Mouse (Mus musculus): ENCODE measurements at regions not wholly inside any gene's neighbourhood (a gene's known extent, or its start where the extent isn't known, plus 50 kb on each side); places are given as distances from the start of the nearest gene placed in this dataset.

GRCm38 (mm10) chr15:7574811-7575210 is 176.6 kb upstream of the Egflam start:
- DNase-seq: no peak

GRCm38 (mm10) chr15:7578439-7578838 is 180.2 kb upstream of the Egflam start:
- no peak for DNase-seq

DNA sequence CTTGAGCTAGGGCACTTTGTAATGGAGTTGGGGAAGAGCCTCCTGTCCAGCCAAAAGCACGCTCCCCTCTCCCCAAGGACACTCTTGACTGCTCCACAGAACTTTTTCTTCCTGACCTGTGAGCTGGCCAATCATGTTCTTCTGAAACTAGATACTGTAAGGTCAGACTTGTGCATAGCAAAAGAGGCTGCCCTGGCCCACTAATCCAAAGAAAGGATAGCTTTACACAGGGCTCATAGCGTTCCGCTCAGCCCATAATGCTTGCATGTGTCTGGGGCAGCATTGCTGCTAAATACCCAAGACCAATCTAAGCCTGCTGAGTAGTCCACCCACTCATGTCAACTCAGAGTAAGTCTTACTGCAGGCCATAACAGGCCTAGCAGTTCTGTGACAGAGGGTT is 189.0 kb upstream of the Egflam start:
- DNase-seq: no peak

DNA sequence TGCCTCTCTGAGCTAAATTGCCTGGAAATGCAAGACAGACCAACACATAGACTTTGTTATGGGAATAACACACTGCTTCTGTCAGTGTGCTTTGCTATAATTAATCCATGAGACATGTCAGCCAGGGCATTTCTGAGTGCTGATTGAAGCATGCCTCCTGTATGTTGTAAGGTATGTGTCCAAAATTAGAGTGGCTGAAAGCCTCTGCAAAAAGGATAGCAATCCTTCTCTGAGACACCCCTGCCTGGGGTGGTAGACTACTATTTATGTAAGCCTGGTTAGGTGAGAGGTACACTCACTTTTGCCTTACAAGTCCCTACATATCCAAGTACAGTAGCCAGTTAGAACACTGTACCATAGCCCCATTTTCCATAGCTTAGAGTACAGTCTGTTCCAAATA is 193.3 kb upstream of the Egflam start:
- DNase-seq: no peak

GRCm38 (mm10) chr15:7597335-7597734 is 199.1 kb upstream of the Egflam start:
- DNase-seq: no peak

DNA sequence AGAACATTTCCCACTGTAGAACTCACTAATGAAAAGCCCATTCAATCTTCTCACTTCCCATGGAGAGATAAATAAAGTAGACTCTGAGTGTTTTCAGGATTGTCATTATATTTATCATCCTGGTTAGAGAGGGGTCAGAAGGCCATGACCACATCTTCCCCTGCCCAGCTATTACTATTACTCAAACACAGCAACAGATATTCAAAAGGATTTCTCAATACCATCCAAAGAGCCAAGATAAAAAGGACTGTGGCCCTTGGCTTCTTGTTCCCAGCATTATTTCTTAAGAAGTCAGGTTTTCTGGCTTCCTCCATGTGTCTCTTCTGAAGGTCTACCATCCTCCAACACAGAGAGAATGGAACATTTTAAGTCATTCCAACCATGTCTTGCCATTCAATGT is 199.6 kb upstream of the Egflam start:
- DNase-seq: no peak

DNA sequence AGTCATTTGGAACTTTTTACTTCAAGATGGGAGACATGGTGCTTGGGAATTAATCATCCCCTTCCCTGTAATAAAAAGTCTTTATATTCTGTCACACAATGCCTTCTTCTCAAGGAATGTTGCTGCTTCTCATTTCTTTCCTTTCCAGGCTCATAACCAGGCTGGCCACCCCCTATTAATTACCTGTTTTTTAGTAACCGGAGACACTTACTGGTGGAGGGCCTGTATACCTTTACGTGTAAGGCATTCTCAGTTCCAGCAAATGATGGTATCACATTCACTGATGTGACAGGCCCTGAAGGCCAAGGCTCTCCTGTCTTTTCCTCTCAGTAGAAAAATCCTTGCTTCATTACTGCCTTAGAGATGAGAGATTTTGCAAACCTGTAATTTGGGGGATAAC is 203.3 kb upstream of the Egflam start:
- DNase-seq: no peak

DNA sequence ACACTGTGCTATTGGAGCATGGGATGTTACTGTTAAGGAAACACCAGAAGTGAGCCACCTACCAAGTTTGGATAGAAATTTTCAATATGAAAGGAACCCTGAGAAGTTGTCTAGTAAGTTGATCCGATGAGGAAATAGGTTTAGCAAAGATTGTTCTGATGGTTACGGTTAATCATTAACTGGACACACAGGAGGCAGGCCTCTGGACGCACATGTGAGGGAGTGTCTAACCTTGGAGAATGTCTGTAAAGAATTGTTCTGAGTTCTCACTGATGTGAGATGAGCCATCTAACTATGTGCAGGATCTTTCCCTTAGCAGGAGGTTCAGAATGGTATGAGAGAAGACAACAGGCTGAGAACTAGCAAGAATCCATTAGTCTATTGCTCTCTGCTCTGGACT is 205.8 kb upstream of the Gdnf start:
- no peak for DNase-seq

GRCm38 (mm10) chr15:7617954-7618353 is 192.7 kb upstream of the Gdnf start:
- DNase-seq: no peak

DNA sequence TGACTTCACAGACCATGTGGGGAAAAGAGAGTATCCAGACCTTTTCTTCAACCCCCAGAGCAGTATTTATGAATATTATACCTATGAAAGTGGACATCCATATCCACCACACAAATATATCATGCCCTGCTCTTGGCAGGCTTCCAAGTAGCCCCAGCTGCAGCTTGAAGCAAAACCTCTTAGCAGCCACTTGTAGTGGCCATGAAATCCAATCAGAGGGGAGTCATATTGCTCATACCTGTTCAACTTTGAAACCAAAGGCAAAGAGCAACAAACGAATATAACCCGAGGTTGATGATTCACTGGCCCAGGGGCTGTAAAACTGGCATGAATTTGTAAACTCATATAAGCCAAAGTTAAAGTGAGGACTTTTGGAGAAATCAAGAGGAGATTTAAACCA is 187.6 kb upstream of the Gdnf start:
- no peak for DNase-seq

GRCm38 (mm10) chr15:7624689-7625472 is 185.8 kb upstream of the Gdnf start:
- DNase-seq: no peak

DNA sequence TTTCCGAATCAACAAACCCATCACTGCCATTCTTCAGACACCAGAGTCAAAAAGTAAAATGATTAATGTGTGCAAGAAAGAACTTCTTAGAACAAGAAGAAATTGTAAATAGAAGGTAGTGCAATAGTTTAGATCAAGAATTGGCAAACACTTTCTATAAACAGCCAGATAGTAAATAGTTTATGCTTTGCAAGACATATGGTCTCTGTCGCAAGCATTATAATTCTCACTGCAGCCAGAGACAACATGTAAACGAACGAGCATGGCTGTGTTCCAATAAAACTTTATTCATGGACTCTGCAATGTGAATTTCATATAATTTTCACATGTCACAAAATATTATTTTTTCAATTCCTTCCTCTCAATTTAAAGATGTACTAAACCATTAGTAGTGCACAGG is 180.8 kb upstream of the Gdnf start:
- DNase-seq: no peak

DNA sequence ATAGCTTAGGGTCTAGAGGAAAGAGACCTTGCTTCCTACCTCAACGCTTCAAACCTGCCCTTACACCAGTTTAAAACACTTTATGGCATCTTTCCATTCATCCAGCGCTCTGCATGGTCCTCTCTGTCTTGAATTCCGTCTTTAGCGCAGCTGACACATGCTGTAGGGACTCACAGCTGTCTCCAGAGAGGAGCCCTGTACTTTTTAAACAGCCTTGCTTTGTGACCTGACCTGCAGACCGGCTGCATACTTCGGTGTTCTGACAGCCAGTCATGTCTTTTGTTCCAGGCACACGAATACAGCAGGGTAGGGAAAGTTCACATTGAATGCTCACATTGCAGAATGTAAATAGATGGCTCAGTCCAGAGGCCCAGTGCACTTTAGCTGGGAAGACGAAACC is 175.4 kb upstream of the Gdnf start:
- no peak for DNase-seq

- DNase-seq: no peak
These were observed 171.2 kb upstream of the Gdnf start for GRCm38 (mm10) chr15:7639444-7639843.

- DNase-seq: no peak
These were observed 168.6 kb upstream of the Gdnf start for GRCm38 (mm10) chr15:7642075-7642474.

DNA sequence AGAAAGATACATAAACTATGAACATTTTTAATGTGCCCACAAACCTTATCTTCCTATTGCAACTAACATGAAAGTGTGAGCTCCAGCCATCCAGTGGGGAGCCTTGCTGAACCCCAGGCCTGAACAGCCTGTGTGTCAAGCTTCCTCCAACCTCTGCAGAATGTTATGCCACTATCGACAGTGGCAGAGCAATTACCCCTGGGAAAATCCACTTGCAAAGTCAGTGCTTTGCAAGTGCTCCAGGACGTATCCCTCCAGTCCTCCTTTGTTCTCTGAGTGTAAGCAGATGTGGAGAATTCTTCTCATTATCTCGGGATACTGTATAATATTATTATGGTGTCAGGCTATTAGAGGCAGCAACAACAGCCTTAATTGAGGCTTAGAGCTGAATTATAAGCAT is 159.9 kb upstream of the Gdnf start:
- no peak for DNase-seq

GRCm38 (mm10) chr15:7663888-7664287 is 146.8 kb upstream of the Gdnf start:
- DNase-seq: no peak

- DNase-seq: no peak
These were observed 141.0 kb upstream of the Gdnf start for GRCm38 (mm10) chr15:7669631-7670030.

GRCm38 (mm10) chr15:7676970-7677369 is 133.7 kb upstream of the Gdnf start:
- DNase-seq: no peak

- DNase-seq: no peak
These were observed 131.9 kb upstream of the Gdnf start for GRCm38 (mm10) chr15:7678711-7679110.

DNA sequence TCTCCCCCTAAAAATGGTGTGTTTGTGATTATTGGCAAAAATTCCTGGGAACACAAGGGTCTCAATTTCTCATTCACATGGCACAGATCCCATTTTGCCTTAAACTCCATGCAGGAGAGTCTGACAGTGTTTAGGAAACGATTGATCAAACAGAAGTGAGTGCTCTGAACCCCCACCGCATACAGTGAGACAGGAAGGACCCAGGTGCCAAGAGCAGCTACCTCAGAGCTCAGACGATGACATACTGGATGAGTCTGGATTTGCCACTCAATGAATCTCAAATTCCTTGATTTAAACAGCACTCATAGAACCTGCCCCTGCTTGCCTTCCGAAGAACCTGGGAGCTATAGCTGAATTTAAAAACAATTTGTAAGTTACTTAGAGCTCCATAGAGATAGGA is 129.6 kb upstream of the Gdnf start:
- DNase-seq: no peak

DNA sequence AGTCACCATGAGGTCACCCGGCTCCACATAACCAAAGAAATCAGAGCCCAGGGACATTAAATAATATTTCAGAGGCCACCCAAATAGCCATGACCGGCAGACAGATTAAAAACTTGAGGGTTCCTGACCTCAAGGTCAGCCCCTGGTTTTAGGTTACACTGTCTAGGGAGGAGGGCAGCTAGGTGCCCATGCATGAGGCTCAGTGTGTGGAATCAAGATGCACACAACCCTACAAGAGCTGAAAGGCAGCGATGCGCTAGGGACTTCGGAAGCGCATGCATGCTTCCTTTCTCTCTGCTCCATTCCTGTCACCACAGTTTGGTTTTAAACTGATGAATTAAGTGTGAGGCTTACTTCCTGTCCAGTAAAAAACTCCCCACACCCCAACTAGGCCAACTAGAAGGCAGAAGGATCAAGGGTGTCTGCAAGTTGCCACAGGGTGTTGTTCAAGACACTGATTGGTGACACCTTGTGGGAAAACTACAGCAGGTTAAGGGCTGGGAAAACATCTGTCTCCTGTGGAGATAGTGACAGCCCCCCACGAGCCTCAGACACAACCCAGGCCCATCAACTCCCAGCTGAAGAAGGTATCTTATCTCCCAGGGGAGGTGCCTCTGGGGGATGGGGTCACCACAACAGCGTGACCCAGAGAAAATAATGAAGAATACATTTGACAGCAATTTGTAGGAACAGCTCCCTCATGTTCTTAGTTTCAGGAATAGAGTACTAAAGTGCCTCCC is 127.2 kb upstream of the Gdnf start:
- DNase-seq: no peak

GRCm38 (mm10) chr15:7691251-7691650 is 119.4 kb upstream of the Gdnf start:
- no peak for DNase-seq

DNA sequence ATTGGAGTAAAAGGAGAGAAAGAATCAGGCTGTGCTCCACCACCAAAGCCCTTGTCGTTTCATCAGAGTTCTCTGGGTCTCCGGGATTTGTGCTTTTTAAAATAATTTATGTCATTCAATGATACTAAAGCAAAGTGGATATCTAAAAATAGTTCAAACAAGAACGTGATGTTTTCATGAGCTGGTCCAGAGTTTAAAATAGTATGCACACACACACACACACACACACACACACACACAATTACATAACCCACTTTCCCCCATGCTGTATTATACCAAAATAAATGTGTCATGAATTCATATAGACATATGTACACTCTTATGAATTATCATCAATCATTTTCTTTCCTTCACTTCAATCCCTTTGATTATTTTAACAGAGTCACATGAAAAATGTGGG is 118.5 kb upstream of the Gdnf start:
- DNase-seq: no peak

- DNase-seq: no peak
These were observed 116.6 kb upstream of the Gdnf start for GRCm38 (mm10) chr15:7694037-7694436.
